Mouse (Mus musculus): Measurements from ENCODE around the gene Rgs16. TPM values are rescaled to one million over a fixed set of nuclear protein-coding genes. Genes with fewer than 3 reads are reported as not detected.

Rgs16 gene
- total and polyA plus RNA-seq, 3 experiments, result not detected

GRCm38 (mm10) chr1:153752521-153752920, 12.4 kb downstream of the Rgs16 start:
- Histone ChIP-seq H3K9ac (ENCODE audit: control insufficient read depth, low read depth, low read length, poor library complexity, severe bottlenecking) (peak overlapping the region; percentile 60), H3K4me1 (ENCODE audit: control insufficient read depth in 1 of 2, insufficient read depth in 2 of 2, low read length in 2 of 2) (peaks cover 0 to 14% of the 10 kb centered on the region in 2 experiments; a peak in 2 of 4 replicates), H3K4me3 (ENCODE audit: control insufficient read depth in 1 of 2, insufficient read depth in 1 of 2, low read depth in 2 of 2, low read length in 2 of 2) (peak overlapping the region; percentile 60 to 80), H3K27ac (ENCODE audit: control insufficient read depth, low read depth, low read length) (peak overlapping the region; percentile 72), H3K79me2 (ENCODE audit: control insufficient read depth, insufficient read depth, low read length, poor library complexity) (no peaks in the 10 kb centered on the region; the same call in 1 of the 2 replicates), H3K9me3 (replicated peaks; ENCODE audit: insufficient read depth, low read length) (no peaks in the 10 kb centered on the region), H3K27me3 (ENCODE audit: control insufficient read depth in 1 of 2, insufficient read depth in 2 of 2, low read length in 2 of 2) (no peaks in the 10 kb centered on the region), H3K36me3 (ENCODE audit: control insufficient read depth in 1 of 2, insufficient read depth in 2 of 2, low read length in 2 of 2) (peaks cover 0 to 9% of the 10 kb centered on the region in 2 experiments; a peak in 1 of 4 replicates)
- TF ChIP-seq TAL1 (IDR thresholded peaks at IDR 0.05; ENCODE audit: low read length), result no peak
- TF ChIP-seq CHD1 (IDR thresholded peaks at IDR 0.05; ENCODE audit: low read depth, low read length), result no peak
- TF ChIP-seq ELF1 (IDR thresholded peaks at IDR 0.05; ENCODE audit: low read depth, low read length), result 0 out of 2 replicates have a peak, but pooled peaks have one; percentile 51
- TF ChIP-seq ZKSCAN1 (IDR thresholded peaks at IDR 0.05; ENCODE audit: low read depth, low read length), result no peak
- TF ChIP-seq UBTF (IDR thresholded peaks at IDR 0.05; ENCODE audit: borderline replicate concordance, insufficient read depth, low read depth, low read length), result no peak
- TF ChIP-seq GATA1 (IDR thresholded peaks at IDR 0.05; ENCODE audit: low read depth, low read length), result no peak
- no peak for TF ChIP-seq USF2 (IDR thresholded peaks at IDR 0.05; ENCODE audit: borderline replicate concordance in 1 of 2, insufficient read depth in 1 of 2, low read depth in 1 of 2, low read length in 2 of 2)
- TF ChIP-seq CTCF (IDR thresholded peaks at IDR 0.05 in 2 of 3, conservative IDR thresholded peaks at IDR 0.05 in 1 of 3; ENCODE audit: control insufficient read depth in 1 of 3, insufficient read depth in 1 of 3, low read depth in 2 of 3, low read length in 3 of 3, poor library complexity in 1 of 3, severe bottlenecking in 1 of 3), result no peak
- TF ChIP-seq ZMIZ1 (IDR thresholded peaks at IDR 0.05; ENCODE audit: low read depth, low read length), result no peak
- peak; percentile 92 for TF ChIP-seq ZNF384 (IDR thresholded peaks at IDR 0.05; ENCODE audit: low read depth, low read length)
- TF ChIP-seq RCOR1 (IDR thresholded peaks at IDR 0.05; ENCODE audit: low read depth, low read length), result no peak
- no peak for TF ChIP-seq NELFE (IDR thresholded peaks at IDR 0.05; ENCODE audit: low read depth, low read length)
- no peak for TF ChIP-seq JUND (IDR thresholded peaks at IDR 0.05; ENCODE audit: low read depth, low read length)
- no peak for TF ChIP-seq MYB (IDR thresholded peaks at IDR 0.05; ENCODE audit: low read depth, low read length)
- TF ChIP-seq POLR2AphosphoS2 (IDR thresholded peaks at IDR 0.05; ENCODE audit: low read length), result no peak
- TF ChIP-seq MAX (IDR thresholded peaks at IDR 0.05; ENCODE audit: low read length), result no peak
- 0 out of 4 replicates have a peak, but pooled peaks of 1 of the 2 experiments have one; percentile 4 for TF ChIP-seq EP300 (IDR thresholded peaks at IDR 0.05; ENCODE audit: low read depth in 1 of 2, low read length in 2 of 2)
- TF ChIP-seq BHLHE40 (IDR thresholded peaks at IDR 0.05; ENCODE audit: borderline replicate concordance, low read depth, low read length), result no peak
- TF ChIP-seq MAFK (IDR thresholded peaks at IDR 0.05; ENCODE audit: borderline replicate concordance, low read depth, low read length), result no peak
- TF ChIP-seq NRF1 (IDR thresholded peaks at IDR 0.05; ENCODE audit: insufficient read depth, low read depth, low read length, poor library complexity, severe bottlenecking), result no peak
- TF ChIP-seq TBP (IDR thresholded peaks at IDR 0.05; ENCODE audit: low read depth, low read length), result 0 out of 2 replicates have a peak, but pooled peaks have one; percentile 17
- TF ChIP-seq E2F4 (IDR thresholded peaks at IDR 0.05; ENCODE audit: borderline replicate concordance, low read depth, low read length), result no peak
- TF ChIP-seq GABPA (IDR thresholded peaks at IDR 0.05; ENCODE audit: low read depth, low read length), result no peak
- no peak for TF ChIP-seq MEF2A (IDR thresholded peaks at IDR 0.05; ENCODE audit: extremely low read depth, insufficient replicate concordance, low read depth, low read length, poor library complexity, severe bottlenecking)
- TF ChIP-seq POLR2A (IDR thresholded peaks at IDR 0.05; ENCODE audit: control insufficient read depth in 1 of 2, insufficient read depth in 1 of 2, low read depth in 1 of 2, low read length in 2 of 2, poor library complexity in 1 of 2), result no peak
- TF ChIP-seq MAZ (IDR thresholded peaks at IDR 0.05; ENCODE audit: low read depth, low read length), result no peak
- TF ChIP-seq KAT2A (conservative IDR thresholded peaks at IDR 0.05; ENCODE audit: low read depth, low read length), result no peak
- TF ChIP-seq HCFC1 (IDR thresholded peaks at IDR 0.05; ENCODE audit: low read depth, low read length), result no peak
- TF ChIP-seq ETS1 (IDR thresholded peaks at IDR 0.05; ENCODE audit: low read depth, low read length), result peak; percentile 45; the same call in 1 of the 2 replicates
- TF ChIP-seq ZC3H11A (IDR thresholded peaks at IDR 0.05; ENCODE audit: low read depth, low read length), result no peak
- TF ChIP-seq MYC (IDR thresholded peaks at IDR 0.05; ENCODE audit: low read depth, low read length), result no peak
- TF ChIP-seq POLR2AphosphoS5 (IDR thresholded peaks at IDR 0.05; ENCODE audit: borderline replicate concordance, low read depth, low read length), result no peak
- DNase-seq (ENCODE audit: low read depth, low spot score), result peak; percentile 77
